Comparison of ENCODE assay signal across 8 mouse cellular contexts in the genomic region with DNA sequence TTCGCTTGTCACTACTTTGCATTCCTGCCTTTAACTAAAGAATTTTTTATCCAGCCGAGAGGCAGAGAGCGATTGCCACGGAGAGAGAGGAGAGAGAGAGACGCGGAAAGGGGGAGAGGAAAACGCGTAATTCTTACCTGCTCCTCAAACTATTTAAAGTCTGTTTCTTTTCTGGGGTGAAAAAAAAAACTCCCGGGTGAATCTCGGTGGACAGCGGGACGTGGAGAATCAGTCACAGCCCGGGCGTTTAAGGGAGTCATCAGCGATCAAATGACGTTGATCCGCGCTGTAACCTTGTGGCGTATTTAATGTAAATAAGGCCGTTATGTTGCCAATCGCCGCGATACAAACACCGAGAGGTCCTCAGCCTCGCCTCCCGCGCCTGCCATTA. TPM values are rescaled to one million over a fixed set of nuclear protein-coding genes. Genes with fewer than 3 reads are reported as not detected.
DNase-seq lines count a peak whose midpoint lies in the region; ATAC-seq and TF ChIP-seq lines count a peak whose summit lies in the region.

A gene (minus strand): TSS at position 330 of the 391 bp plus-strand sequence.

- peaks cover 7% of the 10 kb centered on the region for H3K27me3 ChIP-seq in forebrain, embryonic 11.5 days (ENCODE audit: control insufficient read depth, insufficient read depth, low read length)
- peaks cover 2% of the 10 kb centered on the region; the same call in 1 of the 2 replicates for H3K27me3 ChIP-seq in midbrain, embryonic 16.5 days (ENCODE audit: control insufficient read depth, insufficient read depth, low read depth, low read length)

- peaks cover 0 to 4% of the 10 kb centered on the region in 2 experiments; a peak in 1 of 4 replicates for H3K4me1 ChIP-seq in ES-E14 (ENCODE audit: control insufficient read depth in 2 of 2, insufficient read depth in 2 of 2, low read length in 2 of 2, poor library complexity in 1 of 2)
- H3K4me1 ChIP-seq in forebrain, embryonic 11.5 days (replicated peaks; ENCODE audit: control insufficient read depth, insufficient read depth, low read length), result peaks cover 4% of the 10 kb centered on the region; the same call in 1 of the 2 replicates
- peaks cover 25% of the 10 kb centered on the region for H3K4me1 ChIP-seq in midbrain, embryonic 16.5 days (ENCODE audit: control insufficient read depth, insufficient read depth, low read length)

- no peaks in the 10 kb centered on the region for H3K9me3 ChIP-seq in ES-E14 (ENCODE audit: control insufficient read depth, insufficient read depth, low read depth, low read length)
- H3K9me3 ChIP-seq in forebrain, embryonic 11.5 days (ENCODE audit: control insufficient read depth, low read length), result no peaks in the 10 kb centered on the region
- H3K9me3 ChIP-seq in midbrain, embryonic 16.5 days (replicated peaks; ENCODE audit: control insufficient read depth, low read length, poor library complexity, severe bottlenecking), result no peaks in the 10 kb centered on the region

- no peak for ATAC-seq in forebrain, embryonic 11.5 days (replicated peaks; ENCODE audit: low FRiP score)
- no peak for ATAC-seq in midbrain, embryonic 16.5 days

- H3K4me2 ChIP-seq in forebrain, embryonic 11.5 days (ENCODE audit: low read depth, low read length, severe bottlenecking), result peak within 1 kb of the TSS; percentile 98
- H3K4me2 ChIP-seq in midbrain, embryonic 16.5 days (ENCODE audit: low read length), result peak within 1 kb of the TSS; percentile 99

- H3K27ac ChIP-seq in ES-E14 (ENCODE audit: insufficient read depth, low read depth, low read length, poor library complexity, severe bottlenecking), result no peak within 1 kb of the TSS
- peak within 1 kb of the TSS; percentile 88 for H3K27ac ChIP-seq in forebrain, embryonic 11.5 days (ENCODE audit: low read depth, low read length)
- peak within 1 kb of the TSS; percentile 86 for H3K27ac ChIP-seq in midbrain, embryonic 16.5 days (ENCODE audit: low read length)

- in situ Hi-C loops in ES-E14 (cut with MboI; ENCODE audit: low sequenced_read_pairs in 2 of 2, unreplicated experiment in 2 of 2), result loop anchor here (25.0 kb wide), 1 partner anchor 1086 kb away; a partner anchor contains a TSS

- no peak within 1 kb of the TSS for H3K9ac ChIP-seq in ES-E14 (ENCODE audit: insufficient read depth, low read depth, low read length, poor library complexity, severe bottlenecking)
- peak within 1 kb of the TSS; percentile 87 for H3K9ac ChIP-seq in forebrain, embryonic 11.5 days (ENCODE audit: low read length)
- peak within 1 kb of the TSS; percentile 67 for H3K9ac ChIP-seq in midbrain, embryonic 16.5 days (ENCODE audit: low read depth, low read length)

- WGBS in forebrain, embryonic 11.5 days, result under 1% methylated on average over 27 of the region's 27 CpGs
- WGBS in midbrain, embryonic 16.5 days, result 0% methylated on average over 27 of the region's 27 CpGs

- peak within 1 kb of the TSS; percentile 45 to 75; a peak in 3 of 4 replicates for H3K4me3 ChIP-seq in ES-E14 (ENCODE audit: insufficient read depth in 1 of 2, low read depth in 1 of 2, low read length in 2 of 2, poor library complexity in 1 of 2, severe bottlenecking in 1 of 2)
- peak within 1 kb of the TSS; percentile 55 for H3K4me3 ChIP-seq in forebrain, embryonic 11.5 days (ENCODE audit: low read depth, low read length)
- peak within 1 kb of the TSS; percentile 69 for H3K4me3 ChIP-seq in midbrain, embryonic 16.5 days (ENCODE audit: low read depth, low read length)

- DNase-seq in frontal cortex, adult 2 months (ENCODE audit: extremely low spot score in 1 of 2, low spot score in 1 of 2), result no peak
- no peak for DNase-seq in frontal cortex, postnatal 25 days (ENCODE audit: low spot score in 2 of 2)
- no peak for DNase-seq in ES-E14 (ENCODE audit: low read depth, low spot score)
- peak; percentile 63 for DNase-seq in forebrain, embryonic 11.5 days (ENCODE audit: low spot score)
- no peak for DNase-seq in layer of hippocampus, postnatal 14 days (ENCODE audit: low spot score in 2 of 2)
- DNase-seq in gastrocnemius, adult 18-20 months (ENCODE audit: low spot score), result no peak
- no peak for DNase-seq in gastrocnemius, postnatal 25 days

- no peaks in the 10 kb centered on the region for H3K36me3 ChIP-seq in ES-E14 (ENCODE audit: control insufficient read depth, insufficient read depth, low read length, poor library complexity, severe bottlenecking)
- H3K36me3 ChIP-seq in forebrain, embryonic 11.5 days (ENCODE audit: control insufficient read depth, insufficient read depth, low read length), result no peaks in the 10 kb centered on the region
- no peaks in the 10 kb centered on the region for H3K36me3 ChIP-seq in midbrain, embryonic 16.5 days (ENCODE audit: control insufficient read depth, insufficient read depth, low read length)

TF ChIP-seq in ES-E14, 5 proteins besides CTCF, POLR2A, EP300 and RAD21:
- TF ChIP-seq MAFK (IDR thresholded peaks at IDR 0.05; ENCODE audit: insufficient read depth, low read depth, low read length), result no peak
- TF ChIP-seq ZNF384 (IDR thresholded peaks at IDR 0.05; ENCODE audit: low read depth, low read length), result no peak
- no peak for TF ChIP-seq HCFC1 (IDR thresholded peaks at IDR 0.05; ENCODE audit: borderline replicate concordance, insufficient read depth, low read length)
- TF ChIP-seq CHD2 (IDR thresholded peaks at IDR 0.05; ENCODE audit: low read depth, low read length), result no peak
- no peak for TF ChIP-seq ZC3H11A (IDR thresholded peaks at IDR 0.05; ENCODE audit: borderline replicate concordance, low read depth, low read length)

RNA-seq across cellular contexts. Expression of the gene that starts here (rescaled TPM):
- 12.6 and 20.3 TPM in 2 replicates for polyA plus RNA-seq in frontal cortex, adult 2 months (2012; rRNA removed)
- total RNA-seq in ES-E14 (2012; rRNA removed), result 2.2 and 4.7 TPM in 2 replicates
- 34.4 and 41.8 TPM in 2 replicates for polyA plus RNA-seq in forebrain, embryonic 11.5 days (2014; fragmentation: Nextera tagmentation; extraction: Ambion mirVana)
- total RNA-seq in layer of hippocampus, postnatal 14 days (2021), result 10 to 100 TPM; 49.4 to 49.5 TPM
- 24.4 and 30.5 TPM in 2 replicates for polyA plus RNA-seq in midbrain, embryonic 16.5 days (2015; fragmentation: Nextera tagmentation; extraction: Ambion mirVana)
- total RNA-seq in gastrocnemius, adult 18-20 months (2021), result 1 to 10 TPM in 1 of 2 experiments, under 1 TPM in 1; 0.98 to 1.2 TPM
- 1 to 10 TPM in 1 of 2 experiments, under 1 TPM in 1; 0.75 to 1.5 TPM for total RNA-seq in gastrocnemius, postnatal 25 days (2021)
